Mouse (Mus musculus) spleen, adult 18-20 months (tissue): ENCODE results near the gene Prss16.

ENCODE experiments used
- DNase-seq, 2 experiments: peaks; one replicate each; pipeline ENCODE4 v3.0.0; 2022; ENCODE audit warnings: mixed read lengths in 2 of 2

Gene Prss16

GRCm38 (mm10) chr13:22005605-22006333, 3.8 kb downstream of the Prss16 start:
- peak; percentile 46 to 61 for DNase-seq

- no peak for DNase-seq
These were observed 7.7 kb downstream of the Prss16 start for GRCm38 (mm10) chr13:22001823-22002222.

GRCm38 (mm10) chr13:22001346-22001745, 8.2 kb downstream of the Prss16 start:
- DNase-seq: no peak

GRCm38 (mm10) chr13:21999147-21999546, 10.4 kb downstream of the Prss16 start:
- DNase-seq: no peak

DNA sequence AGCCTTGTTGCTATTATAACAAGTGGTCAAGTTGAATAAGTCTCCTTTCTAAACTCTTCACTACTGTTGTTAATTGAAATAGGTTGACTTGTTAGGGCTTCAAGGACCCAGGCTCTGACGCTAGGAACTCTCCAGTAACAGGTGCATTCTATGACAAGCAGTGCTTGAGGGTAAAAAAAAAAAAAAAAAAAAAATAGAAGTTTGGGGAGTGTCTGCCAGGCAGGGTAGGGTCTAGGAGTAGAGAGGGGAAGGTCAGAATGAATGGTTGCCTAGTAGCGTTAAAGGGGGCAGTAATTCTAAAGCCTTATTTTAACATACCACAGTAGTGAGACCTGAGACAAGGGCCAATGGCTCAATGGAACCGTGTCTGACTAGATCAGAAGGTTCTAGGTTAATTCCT, 11.1 kb downstream of the Prss16 start:
- DNase-seq: no peak

GRCm38 (mm10) chr13:21997821-21998220, 11.7 kb downstream of the Prss16 start:
- DNase-seq: no peak

- DNase-seq: no peak
These were observed 12.2 kb downstream of the Prss16 start for GRCm38 (mm10) chr13:21997201-21997820.

GRCm38 (mm10) chr13:21996840-21997185, 12.7 kb downstream of the Prss16 start:
- DNase-seq: no peak

- DNase-seq: no peak
These were observed 13.3 kb downstream of the Prss16 start for GRCm38 (mm10) chr13:21996101-21996839.

GRCm38 (mm10) chr13:21995331-21995914, 14.1 kb downstream of the Prss16 start:
- DNase-seq: peak in 1 of 2 experiments; percentile 43

- no peak for DNase-seq
These were observed 14.6 kb downstream of the Prss16 start for GRCm38 (mm10) chr13:21994896-21995295.

- peak in 1 of 2 experiments; percentile 32 for DNase-seq
These were observed 15.4 kb downstream of the Prss16 start for GRCm38 (mm10) chr13:21993957-21994738.

GRCm38 (mm10) chr13:21992550-21992949, 17.0 kb downstream of the Prss16 start:
- no peak for DNase-seq

GRCm38 (mm10) chr13:21984486-21984885, 25.1 kb downstream of the Prss16 start:
- DNase-seq: no peak

DNA sequence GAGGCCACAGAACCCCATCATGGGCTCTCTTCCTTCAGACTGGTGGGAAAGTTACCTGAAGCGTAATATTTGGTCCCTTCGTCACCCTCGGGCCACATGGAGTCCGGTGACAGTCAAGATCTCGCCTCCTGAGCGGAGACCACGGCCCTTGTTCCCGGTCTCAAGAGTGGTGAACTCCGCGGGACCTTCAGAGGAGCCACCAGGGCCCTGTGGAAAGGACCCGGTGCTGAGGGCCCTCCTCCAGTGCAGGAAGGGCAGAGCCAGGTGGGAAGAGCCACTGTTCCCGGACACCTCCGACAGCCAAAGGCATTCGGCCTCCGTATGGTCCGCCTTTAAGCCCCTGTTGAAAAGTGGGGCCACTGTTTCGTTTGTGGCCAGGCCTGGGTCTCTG, 27.7 kb downstream of the Prss16 start:
- no peak for DNase-seq

GRCm38 (mm10) chr13:21980981-21981802, 28.4 kb downstream of the Prss16 start, which contains the start of gene Pom121l2:
Gene Pom121l2, plus strand, starts transcription at chr13:21981194.
- no peak for DNase-seq

- DNase-seq: peak; percentile 45 to 71
These were observed 34.6 kb downstream of the Prss16 start for GRCm38 (mm10) chr13:21974726-21975473.

DNA sequence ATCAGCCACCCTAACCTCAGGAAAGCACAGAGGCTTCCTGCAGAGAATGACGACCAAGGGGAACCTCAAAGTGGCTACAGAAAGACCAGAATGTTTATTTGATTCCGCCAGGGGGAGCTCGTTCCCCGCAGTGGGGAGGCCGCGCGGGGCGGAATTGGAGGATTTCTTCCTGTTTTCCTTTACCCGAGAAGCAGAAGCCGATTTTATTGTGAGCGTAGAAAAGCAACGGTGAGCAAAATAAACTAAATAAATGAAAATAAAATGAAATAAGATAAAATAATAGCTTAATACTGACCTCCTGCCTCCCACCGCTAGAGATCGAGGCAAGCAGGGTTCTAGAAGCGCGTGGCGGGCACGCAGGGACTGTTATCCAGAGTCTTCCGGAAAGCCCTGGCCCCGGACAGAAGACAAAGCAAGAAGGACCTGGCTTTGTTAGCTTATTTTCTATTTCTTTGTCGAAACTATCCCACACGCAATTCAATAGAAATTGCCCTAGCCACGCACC, 35.3 kb downstream of the Prss16 start:
- peak; percentile 79 to 89 for DNase-seq

GRCm38 (mm10) chr13:21971641-21972040, 37.9 kb downstream of the Prss16 start:
- no peak for DNase-seq

DNA sequence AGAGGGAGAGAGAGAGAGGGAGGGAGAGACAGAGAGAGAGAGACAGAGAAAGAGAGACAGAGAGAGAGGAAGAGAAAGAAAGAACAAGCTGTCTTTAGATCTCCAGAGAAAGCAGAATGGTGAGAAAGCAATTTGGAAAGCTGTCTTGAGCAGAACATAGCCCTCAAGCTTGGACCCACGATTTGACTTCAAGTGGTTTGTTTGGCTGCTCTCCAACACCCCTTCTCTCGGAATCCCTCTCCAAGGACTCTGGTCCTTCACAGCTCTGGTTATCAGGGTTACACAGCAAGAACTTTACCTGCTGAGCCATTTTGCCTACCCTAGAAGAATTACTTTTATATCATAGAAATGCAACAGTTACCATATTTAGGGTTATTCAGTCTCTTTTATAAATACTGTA, 39.7 kb downstream of the Prss16 start:
- no peak for DNase-seq

DNA sequence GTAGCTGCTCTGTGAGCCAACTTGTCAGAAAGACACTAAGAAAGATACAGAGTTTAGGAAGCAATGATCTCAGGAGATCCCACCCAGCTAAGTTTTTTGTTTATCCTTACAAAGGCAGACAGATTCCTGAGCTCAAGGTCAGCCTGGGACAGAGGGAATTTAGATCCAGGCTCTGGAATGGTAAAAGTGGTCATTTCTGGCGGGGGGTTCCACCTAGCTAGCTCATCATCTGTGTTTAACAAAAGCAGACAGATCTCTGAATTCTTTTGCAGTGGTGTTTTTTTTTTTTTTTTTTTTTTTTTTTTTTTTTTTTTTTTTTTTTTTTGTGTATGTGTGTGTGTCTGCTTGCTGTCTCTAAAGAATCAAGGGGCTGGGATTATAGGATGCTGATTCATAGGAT, 40.3 kb downstream of the Prss16 start:
- no peak for DNase-seq
